Mouse (Mus musculus) cerebellum, adult 2 months (tissue): ENCODE results near the gene Mtrr. TPM values are rescaled to one million over a fixed set of nuclear protein-coding genes. Genes with fewer than 3 reads are reported as not detected.
A peak's percentile ranks its signal among the peaks of the same experiment; 100 is the strongest.

ENCODE experiments used
- DNase-seq, 2 experiments: peaks; one replicate each; pipeline ENCODE4 v3.0.0; 2021
- H3K27ac ChIP-seq: fragments of 200-500 bp; 2 replicates; pipeline ENCODE4 v1.5.1; 2012; ENCODE audit warnings: low read length, control low read depth, inconsistent platforms; ENCODE audit not compliant: insufficient read depth
- H3K27me3 ChIP-seq: fragments of 200-500 bp; 2 replicates; pipeline ENCODE4 v1.6.1; 2012; ENCODE audit warnings: inconsistent platforms, mild to moderate bottlenecking, low read length, moderate library complexity; ENCODE audit not compliant: control insufficient read depth, insufficient read depth
- H3K4me1 ChIP-seq: fragments of 200-500 bp; 2 replicates; pipeline ENCODE4 v1.6.1; 2011; ENCODE audit warnings: low read length; ENCODE audit not compliant: control insufficient read depth, insufficient read depth
- H3K4me3 ChIP-seq: fragments of 200-500 bp; replicated peaks from 2 replicates; pipeline ENCODE3; 2011; ENCODE audit warnings: mild to moderate bottlenecking, low read depth, low read length, control low read depth; ENCODE audit not compliant: insufficient read depth
- CTCF ChIP-seq: fragments of 200-500 bp; IDR thresholded peaks from 2 replicates; pipeline ENCODE4 v1.5.1; 2011; ENCODE audit warnings: low read depth, mild to moderate bottlenecking, control low read depth, low read length, moderate library complexity, borderline replicate concordance; ENCODE audit not compliant: insufficient read depth
- POLR2A ChIP-seq: fragments of 200-500 bp; IDR thresholded peaks from 2 replicates; pipeline ENCODE4 v1.6.1; 2011; ENCODE audit warnings: low read length, control low read depth, borderline replicate concordance; ENCODE audit not compliant: insufficient read depth
- WGBS: fragments of 180-500 bp; shearing (Covaris S2); methylation state at CpG from one replicate; pipeline ENCODE4 v1.1.7; 2018; 5-methylcytosine and 5-hydroxymethylcytosine counted together
- polyA plus RNA-seq: library from polyadenylated mRNA; depleted of rRNA; stranded (reverse); fragments of >200 nt; gene quantifications from 2 replicates; pipeline ENCODE4 v1.2.3, GENCODE M21; 2012; rRNA removed

Gene Mtrr
- polyA plus RNA-seq = 12.5 and 13.6 TPM in 2 replicates

GRCm38 (mm10) chr13:68581747-68582516, at the start of gene Mtrr, which contains the start of gene Fastkd3:
TSS of gene Mtrr (minus strand) at chr13:68582149.
TSS of gene Fastkd3 (plus strand) at chr13:68582234.
- Histone ChIP-seq H3K27me3 (no peaks in the 10 kb centered on the region), H3K27ac (peak within 1 kb of the TSS; percentile 9; the same call in 1 of the 2 replicates), H3K4me1 (no peaks in the 10 kb centered on the region; the same call in 1 of the 2 replicates), H3K4me3 (peak within 1 kb of the TSS; percentile 86)
- WGBS = 1% methylated on average over 81 of the region's 81 CpGs
- peak; percentile 98 to 99 for DNase-seq
- TF ChIP-seq POLR2A (peak; percentile 90), CTCF (no peak)

DNA sequence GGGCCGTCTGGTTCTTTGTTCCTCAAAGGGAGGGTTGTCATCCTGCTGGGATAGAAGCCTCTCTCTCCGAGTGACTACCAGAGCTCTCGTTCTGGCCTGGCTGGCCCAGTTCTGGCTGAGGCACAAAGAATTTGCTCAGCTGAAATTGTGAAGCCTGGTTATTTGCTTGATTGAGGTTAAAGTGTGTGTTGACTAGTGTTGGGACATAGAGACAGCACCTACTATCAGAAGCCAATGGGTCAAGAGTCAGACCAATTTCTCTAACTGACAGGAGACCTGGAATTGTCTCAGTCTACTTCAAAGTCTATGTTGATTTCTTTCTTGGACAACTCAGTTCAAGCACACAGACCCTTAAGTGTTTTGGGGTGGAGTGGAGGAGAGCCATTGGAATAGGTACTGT, 45.1 kb upstream of the Mtrr start:
- 35% methylated on average over 3 of the region's 3 CpGs for WGBS

DNA sequence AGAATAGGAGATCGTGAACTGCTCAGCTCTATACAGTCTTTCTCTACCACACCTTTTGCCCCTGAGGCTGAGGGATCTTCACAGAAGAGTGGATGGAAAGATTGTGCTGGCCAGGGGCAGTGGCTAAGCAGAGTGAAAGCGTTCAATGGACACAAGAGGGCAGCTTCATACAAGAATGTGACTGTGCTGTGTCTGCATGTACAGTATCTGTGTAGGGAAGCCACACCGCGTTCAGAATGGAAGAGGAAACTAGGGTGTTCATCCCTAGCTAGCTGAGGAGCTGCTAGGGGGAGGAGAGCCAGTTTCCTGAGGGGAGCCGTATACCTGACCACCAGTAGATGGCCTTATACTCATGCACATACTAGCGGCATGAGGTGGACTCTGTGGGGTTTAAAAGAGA, 40.8 kb upstream of the Mtrr start:
- no peak for DNase-seq
- Histone ChIP-seq H3K27ac (no peak overlapping the region), H3K4me1 (no peaks in the 10 kb centered on the region), H3K4me3 (no peak overlapping the region), H3K27me3 (no peaks in the 10 kb centered on the region)
- 49% methylated on average over 6 of the region's 6 CpGs for WGBS
- 0 out of 2 replicates have a peak, but pooled peaks have one; percentile 4 for TF ChIP-seq CTCF
- no peak for TF ChIP-seq POLR2A

More for the DNA sequence above, 45.1 kb upstream of the Mtrr start:
- Histone ChIP-seq H3K27me3 (no peaks in the 10 kb centered on the region), H3K4me1 (no peaks in the 10 kb centered on the region), H3K4me3 (no peak overlapping the region), H3K27ac (no peak overlapping the region)
- no peak for DNase-seq
- TF ChIP-seq CTCF = no peak
- TF ChIP-seq POLR2A = no peak

GRCm38 (mm10) chr13:68607652-68608405, 25.9 kb upstream of the Mtrr start:
- WGBS = 57% methylated on average over 21 of the region's 21 CpGs
- no peak overlapping the region for H3K27ac ChIP-seq
- DNase-seq = no peak
- TF ChIP-seq POLR2A (no peak), CTCF (no peak)
- no peaks in the 10 kb centered on the region for H3K27me3 ChIP-seq
- no peak overlapping the region for H3K4me3 ChIP-seq
- no peaks in the 10 kb centered on the region; the same call in 1 of the 2 replicates for H3K4me1 ChIP-seq

DNA sequence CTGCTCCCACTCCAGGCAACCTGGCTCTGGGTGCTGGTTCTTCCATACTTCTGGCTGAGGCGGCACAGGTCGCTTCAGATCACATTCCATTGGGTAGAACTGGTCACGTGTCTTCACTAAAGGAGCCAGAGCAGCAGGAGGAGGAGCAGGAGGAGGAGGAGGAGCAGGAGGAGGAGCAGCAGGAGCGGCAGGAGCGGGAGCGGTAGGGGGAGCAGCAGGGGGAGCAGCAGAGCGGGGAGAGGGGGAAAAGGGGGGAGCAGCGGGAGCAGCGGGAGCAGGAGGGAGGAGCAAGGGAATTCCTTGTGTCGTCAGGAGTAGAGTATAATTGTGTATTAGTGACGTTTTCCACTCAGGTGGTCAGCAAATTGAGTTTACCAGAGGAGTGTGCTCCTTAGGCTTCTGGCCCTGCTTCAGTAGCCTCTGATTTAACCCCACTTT, 23.8 kb upstream of the Mtrr start:
- Histone ChIP-seq H3K4me3 (peak overlapping the region; percentile 50), H3K27ac (no peak overlapping the region), H3K27me3 (no peaks in the 10 kb centered on the region), H3K4me1 (no peaks in the 10 kb centered on the region; the same call in 1 of the 2 replicates)
- TF ChIP-seq CTCF (no peak), POLR2A (no peak)
- 1% methylated on average over 8 of the region's 11 CpGs for WGBS
- peak; percentile 32 to 57 for DNase-seq

DNA sequence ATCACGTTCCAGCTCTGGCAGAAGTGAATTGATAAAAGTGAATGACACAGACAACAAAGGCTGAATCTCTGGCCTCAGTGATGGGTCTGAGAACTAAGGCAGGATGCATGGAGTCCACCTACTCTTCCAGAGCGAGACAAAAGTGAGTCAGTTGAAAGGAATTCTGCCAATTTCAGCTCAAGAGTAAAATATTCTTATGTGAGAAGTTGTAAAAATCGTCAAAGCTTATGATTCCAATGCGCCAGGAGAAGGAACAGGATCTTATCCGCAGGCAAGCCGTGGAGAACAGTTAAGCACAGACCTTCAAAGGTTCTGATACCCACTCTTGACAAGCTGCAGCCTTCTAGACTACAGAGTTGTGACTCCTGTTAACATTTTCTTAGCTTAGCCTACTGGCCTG, 21.1 kb upstream of the Mtrr start:
- TF ChIP-seq CTCF (no peak), POLR2A (no peak)
- 81% methylated on average over 6 of the region's 6 CpGs for WGBS
- DNase-seq = no peak
- no peaks in the 10 kb centered on the region for H3K27me3 ChIP-seq
- H3K27ac ChIP-seq = no peak overlapping the region
- H3K4me3 ChIP-seq = no peak overlapping the region
- H3K4me1 ChIP-seq = no peaks in the 10 kb centered on the region; the same call in 1 of the 2 replicates

DNA sequence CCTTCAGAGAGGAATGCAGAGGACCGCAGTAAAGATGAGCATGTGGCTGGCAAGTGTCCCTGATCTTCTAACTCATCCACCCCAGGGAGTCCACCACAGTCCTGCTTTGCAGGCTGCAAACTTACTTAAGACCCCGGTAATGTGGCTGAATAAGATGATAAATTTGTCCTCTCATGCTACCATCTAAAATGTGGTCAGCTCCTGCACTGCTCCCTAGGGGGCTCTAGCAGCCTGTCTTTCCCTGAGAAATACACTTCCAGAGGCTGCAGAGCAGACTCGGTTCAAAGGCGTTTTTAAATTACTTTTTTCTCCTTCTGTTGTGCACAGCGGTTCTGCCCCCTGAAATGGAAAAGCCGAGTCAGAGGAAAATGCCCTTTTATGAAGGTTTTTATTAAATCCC, 19.2 kb upstream of the Mtrr start:
- no peaks in the 10 kb centered on the region for H3K27me3 ChIP-seq
- H3K4me1 ChIP-seq = no peaks in the 10 kb centered on the region; the same call in 1 of the 2 replicates
- WGBS = 9% methylated on average over 6 of the region's 6 CpGs
- no peak for DNase-seq
- H3K4me3 ChIP-seq = no peak overlapping the region
- TF ChIP-seq POLR2A (no peak), CTCF (peak; percentile 34; the same call in 1 of the 2 replicates)
- H3K27ac ChIP-seq = no peak overlapping the region
